Mouse (Mus musculus): ENCODE measurements at regions not wholly inside any gene's neighbourhood (a gene's known extent, or its start where the extent isn't known, plus 50 kb on each side); places are given as distances from the start of the nearest gene placed in this dataset.

DNA sequence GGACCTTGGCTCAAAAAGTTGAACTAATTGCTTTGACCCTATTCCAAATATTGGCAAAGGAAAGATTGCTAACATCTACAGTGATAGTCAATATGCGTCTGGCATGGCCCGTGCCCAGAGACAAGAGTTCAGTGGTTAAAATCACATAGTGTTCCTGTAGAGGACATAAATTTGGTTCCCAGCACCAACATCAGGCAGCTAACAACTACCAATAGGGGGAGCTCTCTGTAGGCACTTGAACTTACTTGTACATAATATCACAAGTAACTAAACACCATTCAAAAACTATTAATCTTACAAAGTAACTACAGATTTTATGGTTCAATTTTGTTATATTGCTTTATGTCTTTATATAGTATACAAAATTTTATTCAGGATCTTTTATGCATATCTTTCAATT, 74.3 kb downstream of the Serpinb9g start:
- intact Hi-C loops (cut with DNase I): loop anchor here (2.0 kb wide), 2 partner anchors 204 to 336 kb away; no protein-coding TSS in a partner anchor

DNA sequence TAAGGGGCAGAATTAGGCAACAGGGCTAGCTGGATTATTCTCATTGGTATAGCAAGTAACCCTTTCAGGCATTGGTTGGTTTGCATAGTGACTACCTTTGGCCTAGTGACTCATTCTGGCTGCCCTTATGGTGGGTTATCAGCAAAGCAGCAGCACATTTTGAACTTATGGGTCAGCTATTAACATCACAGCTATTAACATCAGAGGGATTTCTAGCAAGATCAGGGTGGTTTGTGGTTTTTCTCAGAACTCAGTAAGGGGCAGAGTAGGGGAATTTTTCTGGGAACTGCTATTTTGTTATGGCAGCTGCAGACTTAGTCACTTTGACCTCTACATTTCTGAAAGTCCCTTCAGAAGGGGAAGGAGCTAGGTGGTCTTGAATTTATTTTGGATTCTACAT, 75.1 kb downstream of the Serpinb9g start:
- intact Hi-C loops (cut with DNase I): loop anchor here (2.0 to 5.0 kb wide), 3 partner anchors 203 to 335 kb away; no protein-coding TSS in a partner anchor

DNA sequence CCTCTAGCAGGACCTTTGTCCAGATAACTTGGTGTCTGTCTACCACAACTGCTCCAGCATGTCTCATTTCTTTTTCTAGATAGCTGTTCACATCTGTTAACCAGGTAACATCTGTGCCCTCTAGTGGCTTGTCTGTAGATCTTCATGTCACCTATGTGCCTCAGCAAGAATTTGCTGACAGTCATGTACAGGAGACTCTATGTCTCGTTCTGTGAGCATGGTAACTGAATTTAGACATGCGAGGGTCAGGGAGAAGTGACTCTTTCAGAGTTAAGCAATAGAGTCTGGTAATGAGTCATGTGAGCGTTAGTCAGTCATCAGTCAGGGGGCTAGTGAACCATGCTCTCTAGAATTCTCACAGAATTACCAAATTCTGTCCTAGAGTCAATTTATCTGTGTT, 77.0 kb downstream of the Serpinb9g start:
- intact Hi-C loops (cut with DNase I): loop anchor here (5.0 kb wide), 1 partner anchor 261 kb away; no protein-coding TSS in a partner anchor

DNA sequence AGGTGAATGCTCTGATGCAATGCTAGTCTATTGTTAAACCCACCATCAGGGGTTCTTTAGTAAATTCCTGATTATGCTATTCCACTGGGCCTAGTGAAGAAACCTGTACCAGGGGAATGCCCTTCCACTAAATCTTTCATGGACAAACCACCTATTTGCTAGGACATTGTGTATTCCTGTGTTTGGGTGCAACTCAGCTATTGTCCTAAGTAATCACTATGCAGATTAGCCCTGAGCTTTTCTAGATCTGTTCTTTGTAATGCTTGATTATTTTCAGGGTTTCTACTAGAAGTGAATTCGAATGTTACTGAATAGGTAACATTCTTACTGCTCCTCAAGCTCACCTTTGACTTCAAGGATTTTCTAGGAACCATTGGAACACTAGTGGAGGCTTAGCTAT, 78.3 kb downstream of the Serpinb9g start:
- intact Hi-C loops (cut with DNase I): loop anchor here (5.0 kb wide), 1 partner anchor 259 kb away; no protein-coding TSS in a partner anchor

DNA sequence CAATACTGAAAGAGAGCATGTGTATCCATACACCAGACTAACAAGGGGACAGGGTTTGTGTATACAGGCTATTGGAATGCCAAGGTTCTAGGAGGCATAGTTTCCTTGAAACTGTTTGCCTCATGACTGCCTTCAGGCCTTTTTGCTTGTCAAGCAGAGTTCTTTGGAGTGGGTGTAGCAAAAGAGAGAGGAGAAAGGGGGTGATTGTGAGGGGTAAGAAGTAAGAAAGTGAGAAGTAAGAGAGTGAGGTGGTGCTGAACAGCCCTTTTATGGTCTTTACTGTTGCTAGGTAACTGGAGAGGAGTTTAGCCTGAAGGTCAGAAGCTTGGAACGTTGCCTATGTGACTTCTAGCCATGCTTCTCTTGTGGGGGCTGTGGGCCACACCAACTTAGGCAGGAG, 78.8 kb downstream of the Serpinb9g start:
- intact Hi-C loops (cut with DNase I): loop anchor here (5.0 kb wide), 1 partner anchor 259 kb away; no protein-coding TSS in a partner anchor

DNA sequence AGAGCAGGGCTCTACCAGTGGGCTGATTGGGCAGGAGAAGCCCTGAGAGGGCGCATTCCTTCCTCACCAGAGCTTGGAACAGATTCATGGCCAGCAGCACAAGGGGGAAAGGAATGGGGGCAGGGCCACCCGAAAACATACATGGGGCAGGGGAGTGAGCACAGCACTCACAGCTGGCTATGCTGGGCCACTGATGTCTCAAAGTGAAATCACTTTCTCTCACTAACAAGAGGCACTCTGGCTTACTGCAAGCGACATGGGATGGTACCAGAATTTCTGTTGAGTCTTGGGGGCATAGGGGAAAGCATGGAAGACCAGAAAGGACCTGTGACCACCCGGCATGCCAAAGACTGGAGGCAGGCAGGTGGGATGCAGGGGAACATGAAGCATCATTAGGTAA, 83.3 kb downstream of the Serpinb9g start:
- intact Hi-C loops (cut with DNase I): no loop called here

DNA sequence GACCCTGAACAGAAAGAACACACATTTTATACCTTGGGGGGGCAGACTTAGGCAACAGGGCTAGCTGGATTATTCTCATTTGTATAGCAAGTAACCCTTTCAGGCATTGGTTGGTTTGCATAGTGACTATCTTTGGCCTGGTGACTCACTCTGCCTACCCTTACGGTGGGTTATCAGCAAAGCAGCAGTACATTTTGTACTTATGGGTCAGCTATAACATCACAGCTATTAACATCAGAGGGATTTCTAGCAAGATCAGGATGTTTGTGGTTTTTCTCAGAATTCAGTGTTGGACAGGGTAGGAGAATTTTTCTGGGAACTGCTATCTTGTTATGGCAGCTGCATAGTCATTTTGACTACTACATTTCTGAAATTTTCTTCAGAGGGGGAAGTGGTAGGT, 84.7 kb downstream of the Serpinb9g start:
- intact Hi-C loops (cut with DNase I): no loop called here

DNA sequence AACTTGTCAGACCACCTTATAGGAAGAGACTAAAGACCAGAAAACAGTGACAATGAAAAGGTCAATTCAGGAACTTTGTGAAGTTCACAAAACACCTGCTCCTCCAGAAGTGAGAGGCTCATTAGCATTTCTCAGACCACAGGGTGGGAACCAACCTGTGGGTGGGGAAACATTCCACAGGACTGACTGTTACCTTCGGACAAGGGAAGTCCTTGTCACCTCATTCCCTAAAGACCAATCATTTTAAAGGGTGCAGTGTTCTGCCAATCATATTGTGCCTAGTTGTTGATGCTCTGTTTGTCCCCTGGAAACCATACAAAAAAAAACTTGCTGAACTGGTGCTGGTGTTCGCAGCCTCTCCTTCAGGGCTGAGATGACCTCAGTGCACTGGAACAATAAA, 86.2 kb downstream of the Serpinb9g start:
- intact Hi-C loops (cut with DNase I): no loop called here

DNA sequence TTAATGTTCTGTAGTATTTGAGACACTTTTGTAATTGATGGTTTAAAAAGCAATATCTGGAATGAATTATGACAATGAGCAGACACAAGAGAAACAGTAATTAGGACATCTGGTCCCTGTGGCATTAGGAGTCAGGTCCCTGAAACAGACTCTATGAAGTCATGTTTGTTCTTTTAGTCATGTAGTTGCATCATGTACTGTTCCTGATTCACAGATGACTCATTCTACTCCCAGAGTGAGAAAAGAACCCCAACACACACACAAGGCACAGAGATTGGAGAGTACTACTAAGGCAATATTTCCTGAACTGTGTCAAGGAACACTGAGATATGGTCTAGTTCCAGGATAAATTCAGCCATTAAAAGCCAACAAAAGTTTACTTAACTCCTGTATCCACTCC, 75.1 kb upstream of the Serpinb6d start:
- intact Hi-C loops (cut with DNase I): no loop called here
